Mouse (Mus musculus) heart, postnatal 0 days (tissue): ENCODE measurements around the gene Gm37240. TPM values are rescaled to one million over a fixed set of nuclear protein-coding genes. Genes with fewer than 3 reads are reported as not detected.

ENCODE experiments used
- ATAC-seq: fragments of 200-750 bp; cut with Nextera tagmentation; 2 replicates; pipeline ENCODE4 v1.8.0; 2017; ENCODE audit warnings: low read depth, moderate number of reproducible peaks, moderate library complexity; ENCODE audit not compliant: insufficient read depth
- DNase-seq: peaks from one replicate; pipeline ENCODE4 v3.0.0-alpha.2; 2016; ENCODE audit warnings: low spot score
- H3K27ac ChIP-seq: fragments of 300-500 bp; sonication (generic); 2 replicates; pipeline ENCODE4 v1.5.1; 2014; ENCODE audit warnings: low read depth, mild to moderate bottlenecking
- H3K27me3 ChIP-seq: fragments of 300-500 bp; sonication (generic); 2 replicates; pipeline ENCODE4 v1.6.1; 2014; ENCODE audit warnings: low read length, mixed read lengths; ENCODE audit not compliant: control insufficient read depth, insufficient read depth
- H3K36me3 ChIP-seq: fragments of 300-500 bp; sonication (generic); replicated peaks from 2 replicates; pipeline ENCODE4 v1.6.1; 2014; ENCODE audit warnings: low read length, mixed read lengths; ENCODE audit not compliant: control insufficient read depth, insufficient read depth
- H3K4me1 ChIP-seq: fragments of 300-500 bp; sonication (generic); 2 replicates; pipeline ENCODE4 v1.6.1; 2014; ENCODE audit warnings: antibody characterized with exemption; ENCODE audit not compliant: control insufficient read depth, insufficient read depth
- H3K4me2 ChIP-seq: fragments of 300-500 bp; sonication (generic); 2 replicates; pipeline ENCODE4 v1.6.1; 2014; ENCODE audit warnings: low read depth, mild to moderate bottlenecking, low read length, moderate library complexity
- H3K4me3 ChIP-seq: fragments of 300-500 bp; sonication (generic); 2 replicates; pipeline ENCODE4 v1.5.1; 2014; ENCODE audit warnings: low read depth, low read length
- H3K9ac ChIP-seq: fragments of 300-500 bp; sonication (generic); replicated peaks from 2 replicates; pipeline ENCODE4 v1.6.1; 2014; ENCODE audit warnings: low read depth, low read length, mixed read lengths
- H3K9me3 ChIP-seq: fragments of 300-500 bp; sonication (generic); replicated peaks from 2 replicates; pipeline ENCODE4 v1.6.1; 2016; ENCODE audit warnings: low read length; ENCODE audit not compliant: control insufficient read depth
- CTCF ChIP-seq: IDR thresholded peaks from 2 replicates; pipeline ENCODE4 v1.5.1; 2016; ENCODE audit warnings: antibody characterized with exemption, control low read depth, low read depth
- EP300 ChIP-seq: IDR thresholded peaks from 2 replicates; pipeline ENCODE4 v1.6.1; 2016; ENCODE audit warnings: antibody characterized with exemption, low read depth
- WGBS: fragments of 180-500 bp; shearing (Covaris S2); extraction: QIAGEN DNeasy Blood & Tissue Kit; methylation state at CpG from one replicate; pipeline ENCODE4 v1.1.7; 2014; 5-methylcytosine and 5-hydroxymethylcytosine counted together
- polyA plus RNA-seq: library from polyadenylated mRNA; unstranded; fragments of >200 nt; fragmentation: Nextera tagmentation; extraction: Ambion mirVana; gene quantifications from 2 replicates; pipeline ENCODE4 v1.2.1, GENCODE M21; 2015
- total RNA-seq: library from RNA; depleted of rRNA; stranded (reverse); fragments of >200 nt; gene quantifications from 2 replicates; pipeline ENCODE4 v1.2.3, GENCODE M21; 2014; ENCODE audit warnings: low replicate concordance

The Gm37240 gene
- total and polyA plus RNA-seq, 2 experiments from 2014 or later = 21.7 to 72.1 TPM

DNA sequence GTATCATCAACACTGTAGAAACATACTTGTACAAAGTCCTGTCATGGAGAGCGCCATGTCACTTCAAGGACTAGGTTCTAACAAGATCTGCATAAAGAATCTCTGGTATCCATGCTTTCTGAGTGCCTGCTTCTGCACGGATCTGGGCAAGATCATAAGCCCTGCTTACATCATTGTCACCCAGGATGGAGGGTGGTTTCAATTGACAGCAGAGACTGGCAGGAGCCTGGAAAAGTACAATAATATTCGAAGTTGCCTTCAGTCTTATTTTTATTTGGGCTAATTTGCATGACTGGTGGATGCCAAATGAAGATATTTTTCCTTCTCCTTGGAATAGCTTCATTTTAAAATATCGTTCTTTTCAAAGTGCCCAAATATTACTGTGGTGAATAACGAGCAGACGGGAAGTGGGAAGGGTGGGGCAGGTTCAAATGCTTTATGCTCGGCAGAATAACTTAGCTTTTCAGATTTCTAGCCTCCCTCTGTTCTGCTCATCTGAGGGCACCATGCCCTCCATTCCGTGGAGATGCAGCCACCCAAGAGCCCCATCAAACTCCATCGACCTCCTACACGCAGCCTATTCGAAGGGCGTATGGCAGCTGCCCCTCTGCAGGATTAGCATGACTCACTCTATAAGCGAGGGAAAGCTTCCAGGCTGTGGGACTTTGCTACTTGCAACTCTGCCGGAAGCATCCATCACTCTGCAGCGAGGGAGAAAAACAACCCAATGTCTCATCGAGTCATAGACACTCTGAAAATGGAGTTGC, 518.8 kb downstream of the Gm37240 start:
- Histone ChIP-seq H3K4me1 (peaks cover 13% of the 10 kb centered on the region), H3K4me3 (no peak overlapping the region), H3K27ac (peak overlapping the region; percentile 69), H3K9me3 (no peaks in the 10 kb centered on the region), H3K36me3 (no peaks in the 10 kb centered on the region), H3K27me3 (no peaks in the 10 kb centered on the region), H3K4me2 (no peak overlapping the region), H3K9ac (no peak overlapping the region)
- DNase-seq (no peak), ATAC-seq (no peak)
- no peak for TF ChIP-seq EP300
- no peak for TF ChIP-seq CTCF
- 66% methylated on average over 16 of the region's 16 CpGs for WGBS

DNA sequence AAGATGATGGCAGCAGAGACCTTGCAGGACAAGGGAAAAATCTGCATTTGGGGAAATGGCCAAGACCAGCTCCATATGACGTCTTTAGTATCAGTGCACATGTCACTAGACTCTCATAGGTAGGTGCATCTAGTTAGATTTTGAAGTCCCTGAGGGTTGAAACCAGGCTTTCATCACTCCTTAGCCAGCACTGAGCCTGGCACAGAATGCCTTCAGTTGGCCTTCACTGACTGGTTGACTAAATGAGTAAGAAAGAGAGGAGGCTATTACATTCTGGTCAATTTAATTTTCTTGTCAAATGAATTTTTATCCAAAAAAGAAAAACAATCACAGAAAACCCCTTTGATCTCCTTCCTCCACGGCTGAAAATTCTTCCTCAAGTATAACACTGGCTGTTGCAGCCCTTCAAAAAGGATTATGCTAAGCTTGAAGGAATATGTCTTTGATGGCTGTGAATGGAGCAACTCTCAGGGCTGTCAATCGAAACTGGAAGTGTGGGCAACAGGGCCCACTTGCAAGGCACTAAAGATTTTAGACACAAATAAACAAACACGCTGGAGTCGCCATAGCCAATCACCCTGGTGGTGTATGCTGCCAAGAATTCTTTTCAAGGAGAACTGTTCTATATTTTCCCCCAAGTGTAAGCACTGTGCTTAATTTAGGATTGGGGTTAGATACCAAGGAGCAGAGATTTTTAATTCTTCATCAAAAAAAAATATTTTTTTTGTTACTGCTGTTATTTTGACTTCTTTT, 522.6 kb downstream of the Gm37240 start:
- ATAC-seq (no peak), DNase-seq (no peak)
- Histone ChIP-seq H3K36me3 (no peaks in the 10 kb centered on the region), H3K4me1 (peaks cover 14% of the 10 kb centered on the region), H3K9me3 (no peaks in the 10 kb centered on the region), H3K27ac (peak overlapping the region; percentile 44), H3K27me3 (no peaks in the 10 kb centered on the region), H3K4me3 (no peak overlapping the region), H3K4me2 (no peak overlapping the region), H3K9ac (no peak overlapping the region)
- TF ChIP-seq CTCF = no peak
- TF ChIP-seq EP300 = no peak
- 35% methylated on average over 5 of the region's 5 CpGs for WGBS

DNA sequence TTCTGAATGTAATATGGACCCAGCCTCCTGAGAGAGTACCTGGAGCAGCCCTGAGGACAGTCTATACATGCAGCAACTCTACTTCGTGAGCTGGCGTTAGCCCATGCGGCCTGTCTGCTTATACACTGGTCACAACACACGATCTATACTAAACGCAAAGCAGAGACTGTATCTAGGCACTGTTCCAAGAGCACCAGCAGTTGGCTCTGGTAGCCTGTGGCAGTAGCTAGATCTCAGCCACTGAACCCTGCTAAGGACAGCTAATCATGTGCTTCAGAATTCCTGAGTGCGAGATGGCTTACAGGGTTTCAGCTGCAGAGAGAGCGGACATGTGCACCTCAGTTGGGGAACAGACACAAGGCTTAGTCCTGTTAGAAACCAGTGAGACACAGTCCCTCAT, 524.4 kb downstream of the Gm37240 start:
- no peak overlapping the region for H3K4me3 ChIP-seq
- H3K9ac ChIP-seq = no peak overlapping the region
- peaks cover 15% of the 10 kb centered on the region for H3K4me1 ChIP-seq
- no peaks in the 10 kb centered on the region for H3K36me3 ChIP-seq
- H3K27me3 ChIP-seq = no peaks in the 10 kb centered on the region
- H3K27ac ChIP-seq = peak overlapping the region; percentile 79
- 37% methylated on average over 7 of the region's 7 CpGs for WGBS
- peak; percentile 68 for DNase-seq
- TF ChIP-seq EP300 (0 out of 2 replicates have a peak, but pooled peaks have one; percentile 34), CTCF (no peak)
- ATAC-seq = peak; percentile 87
- H3K9me3 ChIP-seq = no peaks in the 10 kb centered on the region
- no peak overlapping the region for H3K4me2 ChIP-seq

DNA sequence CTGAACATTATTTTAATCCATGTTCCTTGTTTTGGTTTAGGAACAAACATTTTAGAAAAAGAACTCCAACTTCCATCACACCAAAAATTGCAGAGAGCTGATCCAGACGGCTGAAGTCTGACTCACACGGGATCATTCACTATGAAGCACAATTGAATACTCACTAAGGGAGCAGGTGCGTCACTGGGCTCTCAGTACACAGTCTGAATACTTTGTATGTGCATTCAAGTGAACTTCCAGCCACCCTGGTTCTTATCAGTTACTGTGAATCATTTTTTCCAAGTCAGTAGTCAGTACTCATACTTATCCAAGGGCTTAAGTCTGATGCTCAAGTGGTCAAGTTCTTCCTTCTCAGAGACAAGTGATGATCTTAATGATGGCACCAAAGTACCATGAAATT, 530.9 kb downstream of the Gm37240 start:
- Histone ChIP-seq H3K4me1 (peaks cover 8% of the 10 kb centered on the region; the same call in 1 of the 2 replicates), H3K4me3 (no peak overlapping the region), H3K9ac (no peak overlapping the region), H3K36me3 (no peaks in the 10 kb centered on the region), H3K4me2 (no peak overlapping the region), H3K27ac (no peak overlapping the region), H3K9me3 (no peaks in the 10 kb centered on the region), H3K27me3 (no peaks in the 10 kb centered on the region)
- no peak for TF ChIP-seq CTCF
- no peak for TF ChIP-seq EP300
- DNase-seq (no peak), ATAC-seq (no peak)
- 75% methylated on average over 3 of the region's 3 CpGs for WGBS

DNA sequence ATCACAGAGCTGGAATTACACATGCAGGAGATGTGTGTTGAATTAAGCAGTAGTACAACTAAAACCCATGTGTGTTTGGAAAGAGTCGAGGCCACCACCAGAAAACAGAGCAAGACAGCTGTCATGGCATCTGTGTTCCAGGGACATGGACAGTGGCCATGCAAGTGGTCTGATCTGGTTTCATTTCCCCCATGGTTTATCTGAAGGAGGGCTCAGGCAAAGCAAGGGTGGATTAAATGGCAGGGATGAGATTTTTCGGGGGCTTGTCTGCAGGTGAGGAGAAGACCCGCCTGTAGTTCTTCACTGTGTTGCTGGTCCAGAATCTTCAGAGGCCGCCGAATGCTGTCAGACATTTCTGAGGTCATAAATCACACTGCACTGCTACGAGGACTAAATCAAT, 539.3 kb downstream of the Gm37240 start:
- TF ChIP-seq EP300 (no peak), CTCF (no peak)
- Histone ChIP-seq H3K9me3 (no peaks in the 10 kb centered on the region), H3K27ac (no peak overlapping the region), H3K27me3 (no peaks in the 10 kb centered on the region), H3K4me1 (no peaks in the 10 kb centered on the region), H3K4me3 (no peak overlapping the region), H3K36me3 (no peaks in the 10 kb centered on the region), H3K9ac (no peak overlapping the region), H3K4me2 (no peak overlapping the region)
- 79% methylated on average over 6 of the region's 6 CpGs for WGBS
- DNase-seq (no peak), ATAC-seq (no peak)
